Mouse (Mus musculus): ENCODE data around the gene Kazn. TPM values are rescaled to one million over a fixed set of nuclear protein-coding genes. Genes with fewer than 3 reads are reported as not detected.

The Kazn gene
- total and polyA plus RNA-seq, 3 experiments, result 0.11 TPM; not detected in 2

DNA sequence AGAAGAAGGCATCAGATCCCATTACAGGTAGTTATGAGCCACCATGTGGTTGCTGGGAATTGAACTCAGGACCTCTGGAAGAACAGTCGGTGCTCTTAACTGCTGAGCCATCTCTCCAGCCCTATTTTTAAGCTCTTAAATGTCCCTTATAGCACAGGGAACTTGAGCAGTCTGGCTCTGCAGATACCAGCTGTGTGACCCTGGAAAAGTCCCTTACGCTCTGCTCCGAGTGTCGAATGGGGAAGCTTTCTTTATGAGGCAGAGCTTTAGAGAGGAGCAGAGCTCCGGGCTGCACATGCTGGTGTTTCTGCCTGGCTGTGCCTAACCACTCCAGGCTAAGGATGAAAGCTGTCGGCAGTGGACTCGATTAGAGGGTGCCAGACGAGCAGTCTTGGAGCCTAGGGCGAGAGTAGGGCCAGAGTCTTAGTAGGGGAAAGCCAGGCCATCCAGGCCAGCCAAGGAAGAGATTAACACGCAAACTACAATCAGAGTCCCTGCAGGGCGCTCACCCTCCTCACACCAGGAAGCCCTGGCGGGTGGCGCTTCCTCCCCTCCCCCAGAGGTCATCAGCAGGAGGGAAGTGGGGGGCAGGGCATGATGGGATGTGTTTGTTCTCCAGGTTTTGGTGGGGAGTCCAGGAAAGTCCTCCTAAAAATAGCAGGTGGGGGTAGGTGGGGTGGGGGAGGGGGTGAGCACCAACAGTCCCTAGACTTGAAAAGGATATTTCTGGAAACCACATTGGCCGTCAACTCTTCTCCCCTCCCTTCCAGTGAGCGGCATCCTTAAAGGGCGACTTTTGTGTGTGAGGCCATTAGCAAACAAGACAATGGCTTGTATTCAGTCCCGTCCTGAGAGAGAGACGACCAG lies 73.1 kb downstream of the Kazn start:
- no peaks in the 10 kb centered on the region for H3K4me1 ChIP-seq (ENCODE audit: insufficient read depth, low read depth, low read length)
- ATAC-seq (ENCODE audit: extremely low read depth, insufficient number of reproducible peaks, low FRiP score, poor library complexity, severe bottlenecking) (no peak), DNase-seq (ENCODE audit: low spot score) (no peak)
- H3K27me3 ChIP-seq (ENCODE audit: insufficient read depth, low read length), result peaks cover 2% of the 10 kb centered on the region; the same call in 1 of the 2 replicates
- H3K9me3 ChIP-seq (replicated peaks), result peaks cover 90% of the 10 kb centered on the region
- H3K4me3 ChIP-seq (ENCODE audit: low read depth, low read length), result no peak overlapping the region
- TF ChIP-seq POLR2AphosphoS5 (IDR thresholded peaks at IDR 0.05; ENCODE audit: insufficient replicate concordance, low read depth, low read length), result no peak
- TF ChIP-seq GATA2 (IDR thresholded peaks at IDR 0.05; ENCODE audit: borderline replicate concordance, low read depth, low read length), result no peak
- no peak for TF ChIP-seq GATA1 (IDR thresholded peaks at IDR 0.05; ENCODE audit: borderline replicate concordance, low read length)
- no peak for TF ChIP-seq CTCF (IDR thresholded peaks at IDR 0.05; ENCODE audit: low read depth, low read length)
- TF ChIP-seq TAL1 (conservative IDR thresholded peaks at IDR 0.05; ENCODE audit: low read depth, low read length), result no peak
- no peaks in the 10 kb centered on the region for H3K36me3 ChIP-seq (replicated peaks)

GRCm38 (mm10) chr4:142165363-142165762 lies 73.8 kb downstream of the Kazn start:
- no peak for TF ChIP-seq GATA2 (IDR thresholded peaks at IDR 0.05; ENCODE audit: borderline replicate concordance, low read depth, low read length)
- no peak for TF ChIP-seq POLR2AphosphoS5 (IDR thresholded peaks at IDR 0.05; ENCODE audit: insufficient replicate concordance, low read depth, low read length)
- TF ChIP-seq GATA1 (IDR thresholded peaks at IDR 0.05; ENCODE audit: borderline replicate concordance, low read length), result no peak
- TF ChIP-seq TAL1 (conservative IDR thresholded peaks at IDR 0.05; ENCODE audit: low read depth, low read length), result no peak
- TF ChIP-seq CTCF (IDR thresholded peaks at IDR 0.05; ENCODE audit: low read depth, low read length), result no peak
- DNase-seq (ENCODE audit: low spot score) (no peak), ATAC-seq (ENCODE audit: extremely low read depth, insufficient number of reproducible peaks, low FRiP score, poor library complexity, severe bottlenecking) (no peak)
- Histone ChIP-seq H3K9me3 (replicated peaks) (peaks cover 88% of the 10 kb centered on the region), H3K36me3 (replicated peaks) (no peaks in the 10 kb centered on the region), H3K27me3 (ENCODE audit: insufficient read depth, low read length) (peaks cover 2% of the 10 kb centered on the region; the same call in 1 of the 2 replicates), H3K4me3 (ENCODE audit: low read depth, low read length) (no peak overlapping the region), H3K4me1 (ENCODE audit: insufficient read depth, low read depth, low read length) (no peaks in the 10 kb centered on the region)

DNA sequence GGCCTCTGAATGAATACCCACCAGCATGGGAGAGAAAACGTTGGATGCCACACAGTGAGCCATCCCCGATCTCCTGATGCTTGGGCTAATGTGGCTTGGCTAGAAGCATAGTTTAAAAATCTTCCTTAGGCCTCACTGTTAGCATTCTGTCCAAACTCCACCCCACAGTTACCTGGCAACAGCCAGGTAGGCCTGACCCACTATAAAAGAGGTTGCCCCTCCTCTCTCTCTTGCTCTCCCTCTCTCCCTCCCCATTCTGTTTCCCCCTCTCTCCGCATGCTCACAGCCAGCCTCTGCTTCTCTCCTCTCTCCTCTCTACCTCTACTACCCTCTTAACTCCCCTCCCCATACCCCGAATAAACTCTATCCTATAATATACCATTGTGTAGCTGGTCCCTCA lies 74.8 kb downstream of the Kazn start:
- Histone ChIP-seq H3K27me3 (ENCODE audit: insufficient read depth, low read length) (peaks cover 2% of the 10 kb centered on the region; the same call in 1 of the 2 replicates), H3K4me1 (ENCODE audit: insufficient read depth, low read depth, low read length) (no peaks in the 10 kb centered on the region), H3K9me3 (replicated peaks) (peaks cover 85% of the 10 kb centered on the region), H3K36me3 (replicated peaks) (no peaks in the 10 kb centered on the region), H3K4me3 (ENCODE audit: low read depth, low read length) (no peak overlapping the region)
- DNase-seq (ENCODE audit: low spot score) (no peak), ATAC-seq (ENCODE audit: extremely low read depth, insufficient number of reproducible peaks, low FRiP score, poor library complexity, severe bottlenecking) (no peak)
- TF ChIP-seq GATA1 (IDR thresholded peaks at IDR 0.05; ENCODE audit: borderline replicate concordance, low read length), result no peak
- TF ChIP-seq GATA2 (IDR thresholded peaks at IDR 0.05; ENCODE audit: borderline replicate concordance, low read depth, low read length), result no peak
- TF ChIP-seq TAL1 (conservative IDR thresholded peaks at IDR 0.05; ENCODE audit: low read depth, low read length), result no peak
- TF ChIP-seq CTCF (IDR thresholded peaks at IDR 0.05; ENCODE audit: low read depth, low read length), result no peak
- TF ChIP-seq POLR2AphosphoS5 (IDR thresholded peaks at IDR 0.05; ENCODE audit: insufficient replicate concordance, low read depth, low read length), result no peak

DNA sequence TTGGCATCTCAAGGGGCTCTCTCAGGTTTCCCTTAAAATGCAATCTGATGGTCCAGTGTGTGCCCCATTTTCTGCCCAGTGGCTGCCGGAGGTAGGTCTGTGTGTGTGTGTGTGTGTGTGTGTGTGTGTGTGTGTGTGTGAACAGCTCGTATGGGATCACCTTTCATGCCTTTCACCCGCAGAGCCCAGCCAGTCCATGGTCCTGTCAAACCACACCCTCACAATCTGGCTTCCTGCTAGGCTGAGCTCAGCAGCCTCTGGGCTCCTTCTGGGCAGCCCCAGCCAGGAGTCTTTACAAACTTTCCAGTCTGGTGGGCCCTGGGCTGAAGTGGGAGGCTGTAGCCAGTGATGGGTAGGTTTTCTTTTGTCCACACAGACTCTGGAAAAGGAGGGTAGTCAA lies 75.3 kb downstream of the Kazn start:
- Histone ChIP-seq H3K27me3 (ENCODE audit: insufficient read depth, low read length) (peaks cover 2% of the 10 kb centered on the region; the same call in 1 of the 2 replicates), H3K4me3 (ENCODE audit: low read depth, low read length) (no peak overlapping the region), H3K9me3 (replicated peaks) (peaks cover 85% of the 10 kb centered on the region), H3K4me1 (ENCODE audit: insufficient read depth, low read depth, low read length) (no peaks in the 10 kb centered on the region), H3K36me3 (replicated peaks) (no peaks in the 10 kb centered on the region)
- DNase-seq (ENCODE audit: low spot score), result no peak
- no peak for TF ChIP-seq POLR2AphosphoS5 (IDR thresholded peaks at IDR 0.05; ENCODE audit: insufficient replicate concordance, low read depth, low read length)
- TF ChIP-seq CTCF (IDR thresholded peaks at IDR 0.05; ENCODE audit: low read depth, low read length), result no peak
- TF ChIP-seq GATA1 (IDR thresholded peaks at IDR 0.05; ENCODE audit: borderline replicate concordance, low read length), result no peak
- TF ChIP-seq GATA2 (IDR thresholded peaks at IDR 0.05; ENCODE audit: borderline replicate concordance, low read depth, low read length), result no peak
- no peak for TF ChIP-seq TAL1 (conservative IDR thresholded peaks at IDR 0.05; ENCODE audit: low read depth, low read length)
- no peak for ATAC-seq (ENCODE audit: extremely low read depth, insufficient number of reproducible peaks, low FRiP score, poor library complexity, severe bottlenecking)

GRCm38 (mm10) chr4:142162729-142163128 lies 76.5 kb downstream of the Kazn start:
- TF ChIP-seq GATA2 (IDR thresholded peaks at IDR 0.05; ENCODE audit: borderline replicate concordance, low read depth, low read length) (no peak), CTCF (IDR thresholded peaks at IDR 0.05; ENCODE audit: low read depth, low read length) (no peak), TAL1 (conservative IDR thresholded peaks at IDR 0.05; ENCODE audit: low read depth, low read length) (no peak), GATA1 (IDR thresholded peaks at IDR 0.05; ENCODE audit: borderline replicate concordance, low read length) (no peak), POLR2AphosphoS5 (IDR thresholded peaks at IDR 0.05; ENCODE audit: insufficient replicate concordance, low read depth, low read length) (no peak)
- ATAC-seq (ENCODE audit: extremely low read depth, insufficient number of reproducible peaks, low FRiP score, poor library complexity, severe bottlenecking) (no peak), DNase-seq (ENCODE audit: low spot score) (no peak)
- Histone ChIP-seq H3K36me3 (replicated peaks) (no peaks in the 10 kb centered on the region), H3K4me1 (ENCODE audit: insufficient read depth, low read depth, low read length) (no peaks in the 10 kb centered on the region), H3K27me3 (ENCODE audit: insufficient read depth, low read length) (peaks cover 2% of the 10 kb centered on the region; the same call in 1 of the 2 replicates), H3K9me3 (replicated peaks) (peaks cover 87% of the 10 kb centered on the region), H3K4me3 (ENCODE audit: low read depth, low read length) (no peak overlapping the region)

DNA sequence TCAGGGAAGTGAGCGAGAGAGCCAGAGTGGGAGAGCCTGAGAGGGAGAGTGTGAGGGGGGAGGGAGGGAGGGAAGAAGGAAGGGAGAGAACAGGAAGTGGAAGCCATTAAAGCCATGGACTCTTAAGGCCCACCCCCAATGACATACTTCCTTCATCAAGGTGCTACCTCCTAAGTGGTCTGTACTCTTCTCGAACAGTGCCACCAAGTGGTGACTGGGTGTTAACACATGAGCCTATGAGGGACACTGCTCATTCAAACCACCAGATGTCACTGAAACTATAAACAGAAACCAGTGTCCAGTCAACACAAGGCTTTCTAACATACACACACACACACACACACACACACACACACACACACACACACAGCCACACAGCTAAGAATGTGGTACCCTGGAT lies 77.1 kb downstream of the Kazn start:
- DNase-seq (ENCODE audit: low spot score) (no peak), ATAC-seq (ENCODE audit: extremely low read depth, insufficient number of reproducible peaks, low FRiP score, poor library complexity, severe bottlenecking) (no peak)
- TF ChIP-seq POLR2AphosphoS5 (IDR thresholded peaks at IDR 0.05; ENCODE audit: insufficient replicate concordance, low read depth, low read length) (no peak), TAL1 (conservative IDR thresholded peaks at IDR 0.05; ENCODE audit: low read depth, low read length) (no peak), GATA1 (IDR thresholded peaks at IDR 0.05; ENCODE audit: borderline replicate concordance, low read length) (no peak), CTCF (IDR thresholded peaks at IDR 0.05; ENCODE audit: low read depth, low read length) (no peak), GATA2 (IDR thresholded peaks at IDR 0.05; ENCODE audit: borderline replicate concordance, low read depth, low read length) (no peak)
- no peaks in the 10 kb centered on the region for H3K36me3 ChIP-seq (replicated peaks)
- H3K27me3 ChIP-seq (ENCODE audit: insufficient read depth, low read length), result no peaks in the 10 kb centered on the region
- no peaks in the 10 kb centered on the region for H3K4me1 ChIP-seq (ENCODE audit: insufficient read depth, low read depth, low read length)
- no peak overlapping the region; the same call in 1 of the 2 replicates for H3K4me3 ChIP-seq (ENCODE audit: low read depth, low read length)
- H3K9me3 ChIP-seq (replicated peaks), result peaks cover 87% of the 10 kb centered on the region

Data from G1E (cell line).